Mouse (Mus musculus): ENCODE measurements at regions not wholly inside any gene's neighbourhood (a gene's known extent, or its start where the extent isn't known, plus 50 kb on each side); places are given as distances from the start of the nearest gene placed in this dataset.

GRCm38 (mm10) chr13:105377038-105377437 lies 66.4 kb upstream of the Htr1a start:
- DNase-seq (ENCODE audit: extremely low spot score in 1 of 2, low spot score in 1 of 2) = peak; percentile 20 to 87

GRCm38 (mm10) chr13:105378587-105378986 lies 64.9 kb upstream of the Htr1a start:
- no peak for DNase-seq (ENCODE audit: extremely low spot score in 1 of 2, low spot score in 1 of 2)

GRCm38 (mm10) chr13:105387016-105387772 lies 56.2 kb upstream of the Htr1a start:
- DNase-seq (ENCODE audit: extremely low spot score in 1 of 2, low spot score in 1 of 2) = no peak

All from frontal cortex, adult 2 months (tissue).